Mouse (Mus musculus): ENCODE data around the gene Macrod2.

Macrod2 gene

DNA sequence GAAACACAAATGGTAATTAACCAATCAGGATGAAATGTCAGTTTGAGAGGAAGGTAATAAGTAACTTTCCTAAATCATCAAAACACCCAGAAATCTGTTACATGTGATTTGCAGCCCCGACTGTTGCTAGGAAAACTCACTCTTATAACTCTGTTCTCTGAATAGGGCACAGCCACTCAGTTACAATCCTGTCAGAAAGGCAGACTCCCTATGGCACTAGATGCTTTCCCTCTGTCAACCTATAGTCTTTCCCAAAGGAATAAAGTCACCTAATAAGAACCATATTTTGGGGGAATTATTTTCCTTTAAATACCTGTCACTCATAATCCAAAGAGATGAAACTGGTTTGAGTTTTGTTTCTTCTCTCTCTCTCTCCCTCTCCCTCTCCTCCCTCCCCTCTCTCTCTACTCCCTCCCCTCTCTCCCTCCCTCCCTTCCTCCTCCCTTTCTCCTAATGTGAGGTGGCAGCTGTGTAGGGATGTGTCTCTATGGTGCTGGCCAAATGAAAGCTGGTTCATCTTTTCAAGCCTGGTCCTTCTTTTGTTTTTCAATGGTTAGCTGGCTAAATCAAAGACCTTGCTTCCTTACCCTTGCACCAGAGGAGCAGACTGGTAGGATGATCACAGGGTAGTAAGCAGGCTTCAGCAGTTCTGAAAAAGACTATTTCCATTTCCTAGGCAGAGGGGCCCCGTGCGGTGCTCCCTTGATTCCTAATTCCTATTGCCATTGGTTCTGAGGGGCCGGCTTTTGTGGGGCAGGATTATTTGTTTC, 661.8 kb downstream of the Macrod2 start:
- DNase-seq (ENCODE audit: inconsistent ontology term), result no peak

DNA sequence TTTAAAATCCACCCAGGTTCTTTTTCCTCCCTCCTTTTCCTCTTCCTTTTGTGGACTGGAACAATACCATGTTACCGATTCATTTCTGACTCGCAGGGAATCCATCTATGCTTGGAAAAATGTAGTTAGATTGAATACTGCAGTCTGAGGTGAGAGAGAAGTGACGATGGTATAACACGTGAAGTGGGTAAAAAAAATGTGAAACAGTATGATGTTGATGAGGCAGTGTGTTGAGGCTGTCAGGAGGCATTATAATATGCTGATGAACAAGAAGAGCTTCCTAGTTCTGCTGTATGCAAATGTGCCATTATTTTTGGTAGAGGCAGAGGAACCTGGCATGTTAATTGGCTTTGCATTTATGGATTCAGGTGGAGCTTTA, 662.3 kb downstream of the Macrod2 start:
- no peak for DNase-seq (ENCODE audit: inconsistent ontology term)

DNA sequence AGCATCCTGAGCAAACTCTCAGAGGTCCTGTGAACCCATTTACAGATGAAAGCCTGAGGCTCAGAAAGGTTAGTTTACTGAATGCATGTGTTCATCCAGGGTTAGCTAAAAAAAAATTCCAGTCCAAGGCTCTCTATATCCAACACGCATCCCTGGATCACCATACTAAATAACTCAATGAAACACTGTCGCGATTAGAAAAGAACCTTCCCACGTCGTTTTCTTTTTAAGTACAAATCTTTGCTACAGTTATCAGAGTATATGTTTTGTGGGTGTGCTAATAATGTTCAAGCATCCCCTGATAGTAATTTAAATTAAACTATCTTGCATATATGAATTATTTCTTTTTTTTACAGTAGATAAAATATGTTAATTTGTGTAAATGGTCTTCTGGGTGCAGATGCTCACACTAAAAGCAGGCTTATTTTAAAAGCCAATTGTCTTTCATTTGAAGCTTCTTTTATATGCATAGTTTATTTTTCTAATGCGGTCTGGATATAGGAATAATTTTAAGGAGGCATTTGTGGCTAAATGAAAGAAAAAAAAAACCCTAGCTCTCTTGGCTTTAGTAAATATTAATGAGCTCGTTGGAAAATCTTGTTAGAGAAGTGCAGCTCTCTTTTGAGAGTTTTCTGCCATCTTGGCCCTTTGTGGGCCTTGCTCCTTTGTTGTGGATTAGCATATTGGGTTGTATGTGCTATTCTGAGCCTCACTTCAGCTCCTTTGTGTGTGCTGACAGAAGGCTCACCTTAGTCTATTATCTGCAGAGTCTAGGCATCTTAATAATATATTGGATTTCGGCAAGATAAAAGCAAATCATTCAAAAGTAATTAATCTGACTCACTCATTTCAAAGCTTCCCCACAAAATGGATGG, 679.1 kb downstream of the Macrod2 start:
- DNase-seq (ENCODE audit: inconsistent ontology term), result no peak

DNA sequence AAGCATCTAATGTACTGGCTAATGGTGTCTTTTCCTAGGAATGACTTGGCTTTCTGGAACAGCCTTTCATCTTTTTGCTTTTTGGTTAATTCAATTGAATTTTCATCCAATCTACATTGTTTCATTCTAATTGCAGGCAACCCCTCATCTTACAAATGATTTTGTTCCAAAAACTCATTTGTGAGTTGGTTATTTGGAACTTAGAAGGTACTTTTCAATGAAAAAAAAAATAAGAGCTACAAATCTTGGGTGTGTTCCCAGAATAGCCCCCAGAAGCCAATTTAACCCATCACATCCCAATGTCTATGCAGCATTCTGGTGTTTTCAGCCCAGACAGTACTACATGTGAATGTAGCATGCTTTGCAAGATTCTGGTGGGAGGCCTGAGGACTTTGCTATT, 683.1 kb downstream of the Macrod2 start:
- peak; percentile 12 for DNase-seq (ENCODE audit: inconsistent ontology term)

DNA sequence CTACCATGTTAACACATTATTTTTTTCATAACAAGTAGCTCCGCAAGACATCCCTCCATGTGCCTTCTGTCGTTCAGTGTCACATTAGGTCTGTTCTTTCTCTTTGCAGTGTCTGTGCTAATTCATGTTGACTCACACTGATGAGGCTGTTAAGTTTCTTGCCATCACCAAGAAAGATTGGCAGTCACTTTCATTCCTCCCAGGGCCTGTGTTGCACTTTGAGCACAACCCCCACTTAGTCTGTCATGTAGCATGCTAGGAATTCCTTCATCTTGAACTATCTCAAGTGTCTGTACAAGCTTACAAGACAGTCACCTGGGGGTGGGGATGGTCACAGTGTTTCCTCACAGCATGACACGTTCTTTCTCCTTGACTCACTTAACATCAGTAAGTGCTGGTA, 696.2 kb downstream of the Macrod2 start:
- DNase-seq (ENCODE audit: inconsistent ontology term), result peak; percentile 25

DNA sequence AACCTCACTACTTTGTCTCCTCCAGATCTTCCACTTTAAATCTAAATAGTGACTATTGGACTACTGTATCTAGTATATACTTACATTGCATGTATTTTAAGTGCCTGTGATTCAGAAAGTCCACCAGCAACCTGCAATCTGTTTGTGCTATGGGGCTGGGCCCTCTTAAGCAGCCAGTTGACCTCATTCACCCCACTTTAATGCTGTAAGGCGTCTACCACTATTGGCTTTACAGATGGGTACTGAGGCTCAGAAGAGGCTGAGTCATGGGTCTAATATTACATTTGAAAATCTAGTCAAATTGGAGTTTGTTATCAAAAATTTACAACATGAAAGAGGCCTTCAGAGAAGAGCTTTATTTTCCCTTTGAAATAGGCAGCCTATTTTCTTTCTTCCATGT, 722.5 kb downstream of the Macrod2 start:
- DNase-seq (ENCODE audit: inconsistent ontology term), result no peak

DNA sequence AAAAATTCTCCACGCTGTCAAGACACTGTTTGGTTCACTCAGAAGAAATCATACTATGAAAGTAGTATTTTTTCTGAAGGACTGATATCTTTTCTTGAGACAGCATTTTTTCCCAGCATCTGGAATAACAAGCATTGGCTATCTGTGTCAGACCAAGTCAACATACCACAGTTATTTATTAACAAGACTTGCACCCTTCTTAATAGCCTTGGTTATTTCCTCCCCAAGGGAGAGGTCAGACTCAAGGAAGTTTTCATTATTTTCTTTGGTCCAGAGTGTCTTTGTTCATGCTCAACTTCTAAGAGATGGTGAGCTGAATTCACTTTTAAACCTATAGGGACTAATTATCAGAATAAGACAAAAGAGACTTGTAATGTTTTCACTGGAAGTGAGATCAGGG, 728.8 kb downstream of the Macrod2 start:
- no peak for DNase-seq (ENCODE audit: inconsistent ontology term)

DNA sequence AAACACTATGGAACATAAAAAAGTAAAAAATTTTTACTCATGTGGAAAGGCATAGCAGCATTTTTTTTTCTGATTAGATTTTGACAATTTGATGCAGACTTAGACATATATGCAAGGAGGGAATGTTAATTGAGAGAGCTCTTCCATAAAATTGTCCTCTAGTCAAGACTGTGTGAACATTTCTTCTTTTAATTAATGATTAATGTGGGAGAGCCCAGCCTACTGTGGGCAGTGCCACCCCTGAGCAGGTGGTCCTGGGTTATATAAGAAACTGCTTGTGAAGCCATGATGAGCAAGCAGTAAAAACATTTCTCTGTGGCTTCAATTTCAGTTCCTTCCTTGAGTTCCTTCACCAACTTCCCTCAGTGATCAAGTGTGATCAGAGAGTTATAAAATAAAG, 730.5 kb downstream of the Macrod2 start:
- DNase-seq (ENCODE audit: inconsistent ontology term), result no peak

DNA sequence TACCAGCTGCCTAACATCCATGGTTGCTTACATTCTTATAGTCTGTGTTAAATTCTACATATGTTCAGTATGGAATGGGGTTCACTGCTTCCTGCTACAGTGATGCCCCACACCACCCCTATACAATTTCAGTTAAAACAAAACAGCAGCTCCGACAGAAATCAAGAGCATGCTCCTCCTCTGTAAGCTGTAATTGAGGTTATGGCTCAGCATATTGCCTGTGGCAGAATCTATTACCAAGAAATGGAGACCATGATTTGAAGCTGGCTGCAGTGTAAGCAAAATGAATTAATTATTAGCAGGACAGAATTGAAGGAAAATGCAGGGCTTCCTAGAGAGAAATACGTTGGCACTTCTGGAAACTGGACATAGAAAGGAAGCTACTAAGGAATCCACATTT, 747.2 kb downstream of the Macrod2 start:
- no peak for DNase-seq (ENCODE audit: inconsistent ontology term)

DNA sequence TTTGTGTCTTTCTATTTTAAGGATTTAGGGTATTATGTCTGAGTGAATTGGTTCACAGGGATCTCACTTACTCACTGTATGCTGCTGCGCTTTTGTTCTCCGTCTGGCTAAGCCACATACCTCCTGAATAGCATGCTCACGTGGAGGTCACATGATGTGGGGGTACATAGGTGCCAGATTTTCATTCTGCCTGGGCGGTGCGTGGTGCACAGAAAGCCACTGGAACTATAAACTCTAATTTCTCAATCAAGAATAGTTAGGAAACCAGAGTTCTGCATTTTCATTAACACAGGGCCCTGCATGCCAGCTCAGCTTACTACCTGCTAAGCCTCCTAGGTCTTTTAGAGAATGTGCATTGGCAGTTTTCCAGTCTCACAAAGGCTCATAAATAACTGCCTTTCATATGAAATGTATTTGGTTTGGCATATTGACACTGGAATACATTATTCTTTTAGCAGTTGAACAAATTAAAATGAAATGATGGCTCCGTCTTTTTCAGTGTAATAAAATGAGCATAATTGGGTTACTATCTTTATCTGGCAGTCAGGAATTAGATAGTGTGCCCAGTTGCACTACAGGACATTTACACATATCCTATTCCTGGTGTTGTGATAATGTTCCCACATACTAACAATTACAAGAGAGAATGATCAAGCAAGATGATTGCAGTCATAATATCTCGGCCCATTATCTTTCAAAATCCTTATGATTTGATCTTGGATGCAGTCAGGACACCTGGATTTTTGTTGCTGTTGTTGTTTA, 757.1 kb downstream of the Macrod2 start:
- peak; percentile 55 for DNase-seq (ENCODE audit: inconsistent ontology term)

DNA sequence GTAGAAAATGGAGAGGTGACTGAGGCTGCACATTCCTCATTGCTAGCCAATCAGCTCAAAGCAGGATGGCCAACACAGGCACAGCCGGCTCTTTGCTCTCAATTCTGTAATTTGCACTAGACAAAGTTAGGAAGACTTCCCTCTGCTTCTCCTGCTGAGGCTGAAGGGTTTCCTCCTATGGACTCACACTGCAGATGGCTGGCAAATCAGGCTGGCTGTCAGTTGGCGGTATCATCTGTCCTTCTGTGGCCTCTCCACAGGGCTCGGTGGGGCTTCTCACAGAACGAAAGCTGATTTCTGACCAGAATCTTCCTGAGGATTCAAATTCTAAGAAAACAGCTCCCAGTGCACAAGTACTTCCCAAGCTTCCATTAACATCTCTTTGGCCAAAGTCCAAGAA, 760.9 kb downstream of the Macrod2 start:
- no peak for DNase-seq (ENCODE audit: inconsistent ontology term)

DNA sequence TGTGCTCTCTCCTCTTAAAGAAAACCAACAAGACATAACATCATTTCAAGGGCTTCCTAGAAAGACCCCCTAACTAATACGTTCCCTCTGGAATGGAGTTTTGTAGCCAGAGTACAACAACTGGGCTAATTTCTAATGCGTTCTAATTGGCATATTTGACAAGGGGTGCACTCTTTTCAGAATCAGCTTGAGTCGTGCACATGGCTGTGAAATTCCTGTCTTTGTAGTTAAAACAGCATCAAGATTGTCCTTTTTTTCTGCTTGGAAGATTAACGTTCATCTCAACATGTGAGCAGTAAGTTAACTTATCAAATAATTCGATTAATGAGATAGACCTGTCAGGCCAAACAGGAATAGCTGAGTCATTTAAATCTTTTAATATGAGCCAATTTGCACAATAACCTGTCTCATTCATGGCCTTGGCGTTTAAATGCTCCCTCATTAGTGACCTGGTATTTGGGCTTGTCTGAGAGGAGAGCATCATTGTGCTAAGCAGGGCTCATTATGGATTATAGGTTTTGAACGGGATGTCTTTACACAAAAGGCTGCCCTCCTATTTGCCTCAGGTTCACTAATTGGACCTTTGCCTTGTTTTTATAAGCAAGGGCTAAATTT, 762.0 kb downstream of the Macrod2 start:
- peak; percentile 91 for DNase-seq (ENCODE audit: inconsistent ontology term)

DNA sequence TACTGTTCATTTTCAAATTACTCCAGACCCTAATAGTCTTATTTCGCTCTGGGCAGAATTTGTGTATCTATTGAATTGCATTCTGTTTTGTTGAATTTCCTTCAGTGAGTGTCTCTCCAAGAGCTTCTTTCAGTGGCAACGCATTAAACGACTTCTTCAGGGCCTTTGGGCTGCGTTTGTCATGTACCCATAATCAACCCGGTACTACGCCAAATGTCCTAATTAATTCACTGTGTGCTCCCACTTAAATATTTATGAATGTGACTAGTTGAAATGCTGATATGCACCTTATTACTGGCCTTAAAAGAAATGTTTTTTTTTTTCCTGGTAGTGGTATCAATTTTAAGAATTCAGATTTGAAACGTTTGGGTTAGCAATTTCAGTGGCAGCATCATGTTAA, 763.1 kb downstream of the Macrod2 start:
- no peak for DNase-seq (ENCODE audit: inconsistent ontology term)

DNA sequence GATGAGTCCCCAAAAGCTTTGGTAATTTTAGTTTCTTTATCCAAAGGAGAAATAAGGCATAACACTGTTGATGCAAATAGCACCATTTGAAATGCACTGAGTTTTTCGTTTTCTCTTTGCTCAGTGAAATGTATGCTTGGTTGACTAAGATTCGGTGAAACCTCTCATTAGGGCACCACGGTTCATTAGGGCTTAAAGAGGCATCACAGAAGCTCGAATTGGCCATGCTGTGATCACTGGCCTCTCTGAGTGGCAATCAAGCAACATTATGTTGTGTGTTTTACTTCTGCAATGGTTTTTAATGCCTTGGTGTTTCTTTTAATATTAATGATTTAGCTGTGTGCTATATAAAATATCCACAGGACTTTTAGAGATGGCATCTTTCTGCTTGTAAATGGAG, 768.8 kb downstream of the Macrod2 start:
- peak; percentile 50 for DNase-seq (ENCODE audit: inconsistent ontology term)

DNA sequence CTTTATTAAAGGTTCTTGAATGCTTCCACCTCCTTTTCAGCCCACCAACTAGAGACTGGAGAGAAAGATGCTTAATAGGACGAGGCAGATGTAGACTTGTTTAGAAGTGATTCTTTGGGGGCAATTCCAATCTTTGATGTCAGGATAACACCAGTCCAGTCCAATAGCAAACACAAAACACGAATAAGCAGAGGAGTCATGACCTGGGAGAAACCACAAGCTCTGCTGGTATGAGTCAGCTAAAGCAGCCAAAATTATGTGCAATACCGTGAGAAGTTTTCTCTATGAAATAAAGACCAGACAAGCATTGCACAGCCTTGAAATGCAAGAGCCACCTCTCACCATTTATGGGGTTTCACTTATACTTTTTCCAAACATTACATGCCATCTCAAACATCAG, 774.5 kb downstream of the Macrod2 start:
- DNase-seq (ENCODE audit: inconsistent ontology term), result peak; percentile 71

DNA sequence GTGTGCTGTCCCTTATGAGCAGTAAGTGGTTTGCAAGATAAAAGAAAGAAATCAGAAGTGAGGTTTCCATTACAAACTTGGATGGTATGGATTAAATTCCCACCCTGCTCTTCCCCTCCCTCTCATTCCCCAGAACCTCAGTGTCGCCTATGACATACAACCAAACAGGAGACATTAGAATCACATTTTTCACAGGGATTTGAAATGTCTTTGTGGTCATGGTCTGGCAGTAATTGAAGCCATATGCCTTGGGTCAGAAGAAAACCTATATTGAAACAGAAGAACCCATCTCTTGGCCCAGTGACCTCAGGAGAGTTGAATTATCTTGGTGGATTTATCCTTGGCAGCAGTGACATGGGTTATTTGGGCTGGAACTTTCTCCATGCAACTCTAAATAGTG, 778.1 kb downstream of the Macrod2 start:
- DNase-seq (ENCODE audit: inconsistent ontology term), result no peak

DNA sequence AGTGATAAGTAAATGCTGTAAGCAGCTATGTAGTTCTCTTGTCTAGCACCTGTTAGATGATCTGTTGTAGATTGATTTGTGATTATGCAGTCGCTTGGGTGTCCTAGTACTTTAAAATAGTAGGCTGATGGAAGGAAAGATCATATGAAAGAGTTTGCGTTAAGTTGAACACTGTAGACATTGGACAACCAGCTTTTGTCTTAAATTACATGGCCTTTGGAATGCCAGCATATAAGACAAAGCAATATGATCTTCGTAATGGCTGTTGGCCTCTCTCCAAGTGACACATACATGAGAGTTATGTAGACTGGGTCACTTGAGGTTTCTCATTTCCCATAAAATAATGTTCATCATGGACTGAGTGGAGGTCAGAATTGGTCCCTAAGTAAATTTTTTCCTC, 778.5 kb downstream of the Macrod2 start:
- no peak for DNase-seq (ENCODE audit: inconsistent ontology term)

DNA sequence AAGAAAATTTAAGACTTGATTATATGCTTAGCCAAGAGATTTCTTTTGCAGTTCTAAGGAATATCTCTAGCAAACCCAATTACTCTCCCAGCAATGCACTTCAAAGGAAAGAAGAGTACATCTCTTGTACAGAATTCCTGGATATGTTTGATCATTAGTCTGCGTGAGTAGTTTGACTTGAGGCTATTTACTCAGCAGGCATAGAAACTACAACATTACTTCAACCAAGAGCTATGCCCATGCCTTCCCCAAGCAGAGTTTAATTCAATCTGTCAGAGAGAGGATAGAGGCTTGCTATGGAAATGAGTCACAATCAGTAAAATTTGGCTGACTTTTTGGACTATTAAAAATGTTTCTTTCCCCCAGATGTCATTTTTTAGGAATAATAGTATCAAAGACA, 785.5 kb downstream of the Macrod2 start:
- DNase-seq (ENCODE audit: inconsistent ontology term), result peak; percentile 83

DNA sequence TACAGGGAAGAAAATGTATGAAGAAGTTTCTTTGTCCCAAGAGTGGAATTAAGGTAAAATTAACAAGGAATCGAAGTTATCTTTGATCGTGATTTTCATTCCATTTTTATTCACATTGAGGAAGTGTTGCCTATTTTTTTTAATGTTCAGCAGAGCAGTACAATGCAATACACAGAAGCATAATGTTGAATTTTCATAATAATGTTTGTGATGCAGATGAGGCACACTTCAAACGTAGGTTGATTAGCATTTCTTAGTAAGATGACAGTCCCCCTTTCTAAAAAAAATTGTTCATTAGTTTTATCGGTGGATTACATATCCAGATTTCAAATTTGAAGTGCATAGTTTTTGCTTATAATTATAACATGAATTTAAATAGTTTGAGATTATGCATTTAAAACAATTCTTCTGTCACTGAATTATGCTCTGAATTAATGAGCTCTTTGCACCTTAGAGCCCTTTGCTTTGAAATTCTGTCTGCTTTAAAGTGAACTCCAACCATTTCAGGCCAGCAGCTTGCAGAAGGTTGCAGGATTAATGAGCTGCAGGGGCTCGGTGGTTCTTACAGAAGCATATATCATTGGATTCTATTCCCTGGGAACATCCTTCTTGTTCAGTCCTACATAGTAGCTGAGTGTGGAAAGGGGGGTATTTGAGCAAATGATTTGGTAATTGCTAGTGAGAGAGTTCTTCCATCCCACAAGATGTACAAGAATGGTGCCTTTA, 787.1 kb downstream of the Macrod2 start:
- DNase-seq (ENCODE audit: inconsistent ontology term), result no peak

DNA sequence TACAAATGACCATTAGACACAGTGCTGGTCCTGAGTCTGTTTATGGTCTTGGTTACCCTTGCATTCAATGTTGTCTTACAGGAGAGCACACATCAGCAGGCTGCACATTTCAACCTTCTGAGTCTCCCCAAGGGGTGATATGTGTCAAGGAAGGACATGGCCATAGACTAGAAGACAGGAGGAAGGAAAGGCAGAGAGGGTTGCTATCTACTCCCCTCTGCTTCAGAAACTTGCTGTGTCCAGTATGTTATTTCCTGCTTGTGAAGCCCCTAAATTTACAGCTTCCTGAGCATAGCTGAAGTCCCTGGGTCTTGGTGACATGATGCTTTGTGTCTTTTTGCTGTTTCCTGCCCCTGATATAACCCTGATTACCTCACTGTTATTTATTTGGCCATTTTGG, 799.4 kb downstream of the Macrod2 start:
- DNase-seq (ENCODE audit: inconsistent ontology term), result no peak

DNA sequence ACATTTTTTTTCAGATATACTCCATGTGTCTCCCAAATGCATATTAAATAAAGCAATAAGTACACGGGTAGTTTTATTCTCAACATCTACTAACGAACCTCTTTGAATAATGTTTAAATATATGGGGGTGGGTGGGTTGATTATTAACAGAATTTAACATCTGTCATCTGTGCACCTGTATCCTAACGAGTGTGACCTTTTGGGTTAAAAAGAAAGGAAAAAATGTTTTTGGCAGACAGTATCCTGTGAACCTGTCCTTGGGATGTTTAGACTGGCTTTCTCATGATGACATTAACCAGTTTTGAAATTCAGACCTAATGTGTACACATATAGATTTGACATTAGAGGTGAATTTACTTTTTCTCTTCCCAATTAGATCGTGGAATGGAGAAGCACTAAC, 805.4 kb downstream of the Macrod2 start:
- no peak for DNase-seq (ENCODE audit: inconsistent ontology term)
